Mouse (Mus musculus) mesoderm, embryonic 11.5 days (tissue): Measurements from ENCODE around the gene Gm10031.

Experiments used
- DNase-seq: peaks from one replicate; pipeline ENCODE4 v3.0.0-alpha.2; 2012; ENCODE audit warnings: low read depth, low spot score

The Gm10031 gene

DNA sequence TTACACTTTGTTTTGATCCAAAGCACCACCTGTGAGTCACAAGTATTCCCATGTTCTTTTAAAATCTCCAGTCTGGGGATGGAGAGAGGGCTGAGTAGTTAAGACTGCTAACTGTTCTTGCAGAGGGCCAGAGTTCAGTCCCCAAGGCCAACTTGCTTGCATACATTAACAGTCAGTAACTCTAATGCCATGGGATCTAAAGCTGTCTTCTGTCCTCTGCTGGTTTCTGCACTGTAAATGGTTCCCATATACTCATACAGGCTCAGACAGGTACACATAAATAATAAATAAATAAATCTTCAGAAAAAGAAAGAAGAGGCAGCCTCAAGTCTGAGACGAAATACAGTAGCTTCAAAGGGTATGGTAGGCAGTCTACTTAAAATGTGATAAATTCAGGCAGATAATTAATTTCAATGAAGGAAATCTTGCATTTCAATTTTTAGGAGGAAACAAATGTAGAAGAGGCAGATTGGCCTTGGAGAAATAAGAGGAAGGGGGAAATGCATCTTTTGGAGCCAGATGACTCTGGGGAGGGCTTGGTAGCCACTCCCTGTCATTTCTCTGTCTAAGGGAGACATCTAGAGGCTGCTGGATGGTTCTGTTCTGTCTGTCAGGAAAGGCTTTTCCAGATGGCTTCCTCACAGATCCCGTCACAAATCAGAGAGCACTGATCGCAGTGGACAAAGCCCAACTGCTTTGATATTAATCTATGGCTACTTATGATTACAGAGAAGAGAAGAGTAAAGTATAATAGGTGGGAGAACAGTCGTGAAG is 16.2 kb downstream of the Gm10031 start:
- no peak for DNase-seq

DNA sequence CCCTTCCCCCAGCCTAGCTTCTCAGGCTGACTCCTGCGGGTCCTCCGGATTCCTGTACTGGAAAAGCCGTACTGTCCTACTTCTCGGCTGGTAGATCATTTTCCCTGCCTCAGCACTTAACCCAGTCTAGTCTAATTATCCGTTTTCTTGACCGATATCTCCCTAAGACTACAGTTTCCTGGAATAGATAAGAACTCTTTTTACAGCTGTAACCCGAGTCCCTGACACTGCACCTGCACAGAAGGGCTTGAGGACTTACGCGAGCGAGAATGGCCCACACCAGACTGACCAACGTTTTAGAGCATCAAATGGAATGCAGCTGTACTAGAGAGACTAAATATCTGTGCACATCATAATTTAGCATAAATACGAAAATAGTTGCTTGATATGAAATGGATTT is 20.2 kb downstream of the Gm10031 start:
- DNase-seq, result no peak

DNA sequence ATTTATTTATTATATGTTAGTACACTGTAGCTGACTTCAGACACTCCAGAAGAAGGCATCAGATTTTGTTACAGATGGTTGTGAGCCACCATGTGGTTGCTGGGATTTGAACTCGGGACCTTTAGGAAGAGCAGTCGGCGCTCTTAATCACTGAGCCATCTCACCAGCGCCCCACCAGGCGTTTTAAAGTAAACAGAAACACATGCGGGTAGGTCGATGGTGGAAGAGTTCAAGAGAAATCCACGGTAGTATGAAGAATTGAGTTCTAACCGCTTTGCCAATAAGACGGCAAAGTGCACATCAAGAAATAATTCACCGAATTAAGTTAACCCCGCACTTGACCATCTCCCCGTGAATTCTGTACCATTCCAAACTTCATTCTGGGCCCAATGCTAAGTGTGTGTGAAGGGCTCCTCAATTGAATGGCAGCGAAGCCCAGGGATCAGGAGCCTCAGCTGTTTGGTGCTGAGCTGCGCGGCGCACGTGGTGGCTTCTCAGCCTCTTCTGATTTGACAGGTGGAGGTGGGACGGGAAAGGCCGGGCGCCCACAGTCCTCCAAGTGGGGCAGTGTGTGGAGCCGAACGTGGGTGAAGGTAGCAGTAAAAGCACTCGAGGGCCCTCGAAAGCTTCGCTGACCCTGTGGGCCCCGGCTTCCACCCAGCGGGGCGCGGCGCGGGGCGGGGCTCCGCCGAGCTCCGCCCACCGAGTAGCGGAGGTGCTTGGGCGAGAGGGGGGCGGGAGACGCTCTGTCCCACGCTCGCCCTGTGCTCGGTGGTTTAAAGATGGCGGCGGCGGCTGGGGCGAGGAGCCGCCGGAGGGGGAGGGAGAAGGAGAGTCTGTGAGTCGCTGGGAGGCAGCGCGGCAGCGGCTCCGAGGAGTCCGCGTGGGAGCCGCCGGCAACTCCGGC is 34.5 kb downstream of the Gm10031 start, which contains the start of gene Abl2:
Abl2 (plus strand) TSS at position 763 of the 907 bp plus-strand sequence.
- DNase-seq, result peak; percentile 90

DNA sequence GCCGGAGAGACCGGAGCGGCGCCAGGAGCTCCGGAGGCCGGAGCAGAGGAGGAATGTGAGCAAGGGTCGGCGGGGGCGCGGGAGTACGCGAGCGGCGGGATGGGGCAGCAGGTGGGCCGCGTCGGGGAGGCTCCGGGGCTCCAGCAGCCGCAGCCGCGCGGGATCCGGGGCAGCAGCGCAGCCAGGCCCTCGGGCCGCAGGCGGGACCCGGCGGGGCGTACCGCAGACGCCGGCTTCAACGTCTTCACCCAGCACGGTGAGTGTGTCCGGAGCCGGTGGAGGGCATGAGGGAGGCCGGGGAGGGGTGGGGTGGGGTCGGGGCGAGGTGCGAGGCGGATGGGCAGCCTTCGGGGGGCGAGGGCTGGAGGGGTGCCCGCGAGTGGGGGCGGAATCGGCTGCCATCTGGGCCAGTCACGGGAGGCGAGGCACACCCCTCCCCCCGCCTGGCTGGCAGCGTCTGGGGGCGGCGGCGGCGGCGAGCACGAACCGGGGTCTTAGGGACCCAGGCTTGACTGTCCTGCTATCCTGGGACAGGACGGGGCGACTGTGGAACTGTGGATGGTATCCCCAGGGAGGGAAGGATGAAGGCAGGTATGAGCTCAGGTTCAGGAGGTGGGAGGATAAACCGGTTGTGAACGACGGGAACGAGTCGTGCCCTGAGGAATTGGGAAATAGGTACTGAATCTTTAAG is 35.3 kb downstream of the Gm10031 start:
- DNase-seq, result peak; percentile 43

DNA sequence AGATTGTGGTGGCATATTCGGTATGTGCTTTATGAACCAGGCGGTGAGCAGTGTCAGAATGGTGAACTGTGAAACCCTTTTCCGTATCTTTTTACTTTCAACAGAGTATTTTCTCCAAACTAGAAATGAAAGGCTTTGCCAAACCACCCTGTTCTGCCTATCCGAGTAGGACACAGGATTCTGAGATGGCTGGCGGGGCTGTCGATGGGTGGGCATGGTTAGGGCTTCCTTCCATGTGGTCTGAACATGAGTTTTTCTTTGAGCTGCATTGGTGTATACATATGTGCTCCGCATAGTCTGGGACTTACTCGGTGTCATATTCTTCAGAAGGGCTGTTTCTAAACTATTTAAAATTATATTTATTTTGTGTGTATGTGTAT is 35.8 kb downstream of the Gm10031 start:
- DNase-seq, result no peak

DNA sequence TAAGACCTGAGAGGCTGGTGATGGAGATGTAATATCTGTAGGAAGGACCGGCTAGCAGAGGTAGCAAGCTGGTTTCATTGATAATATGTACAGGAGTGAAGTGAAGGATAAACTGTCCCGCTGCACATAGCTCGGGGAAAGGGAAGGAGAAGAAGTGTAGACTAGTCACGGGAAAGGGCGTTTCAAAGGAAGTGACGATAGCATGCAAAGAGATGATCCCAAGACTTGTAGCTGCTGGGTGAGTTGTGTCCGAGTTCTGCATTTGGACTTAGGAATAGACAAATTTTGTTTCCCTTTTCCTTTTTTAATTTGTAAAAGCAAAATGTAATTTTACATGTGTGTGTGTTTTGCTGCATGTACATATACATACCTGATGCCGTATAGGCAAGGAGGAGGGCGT is 36.7 kb downstream of the Gm10031 start:
- DNase-seq, result no peak

DNA sequence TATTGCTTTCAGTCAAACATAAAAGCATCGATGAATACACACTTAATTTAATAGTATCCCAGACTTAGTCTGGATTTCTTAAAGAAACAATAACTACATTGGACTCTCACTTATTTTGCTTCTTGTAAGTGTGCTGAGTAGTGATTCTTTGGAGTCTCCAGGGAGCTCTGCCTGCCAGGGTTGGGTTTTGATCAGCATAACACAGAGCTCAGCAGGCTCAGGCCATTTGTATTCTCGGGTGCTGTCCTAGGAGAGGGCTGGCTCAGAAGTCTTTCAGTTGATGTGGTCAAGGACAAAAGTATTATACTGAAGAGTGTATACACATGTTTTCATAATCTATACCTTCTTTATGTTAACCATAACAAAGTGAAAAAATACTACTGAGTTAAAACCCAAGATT is 41.5 kb downstream of the Gm10031 start:
- no peak for DNase-seq

DNA sequence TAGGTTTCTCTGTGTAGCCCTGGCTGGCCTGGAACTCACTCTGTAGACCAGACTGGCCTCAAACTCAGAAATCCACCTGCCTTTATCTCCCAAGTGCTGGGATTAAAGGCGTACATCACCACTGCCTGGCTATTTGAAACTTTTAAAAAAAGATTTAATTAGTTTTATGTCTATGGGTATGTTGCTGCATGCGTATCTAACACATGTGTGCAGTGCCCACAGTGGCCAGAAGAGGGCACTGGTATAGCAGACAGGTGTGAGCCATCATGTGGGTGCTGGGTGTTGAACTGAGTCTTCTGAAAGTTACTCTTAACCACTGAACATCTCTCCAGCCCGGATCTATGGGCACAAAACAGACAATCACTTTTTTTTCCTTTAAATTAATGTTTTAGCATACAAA is 42.3 kb downstream of the Gm10031 start:
- peak; percentile 20 for DNase-seq

DNA sequence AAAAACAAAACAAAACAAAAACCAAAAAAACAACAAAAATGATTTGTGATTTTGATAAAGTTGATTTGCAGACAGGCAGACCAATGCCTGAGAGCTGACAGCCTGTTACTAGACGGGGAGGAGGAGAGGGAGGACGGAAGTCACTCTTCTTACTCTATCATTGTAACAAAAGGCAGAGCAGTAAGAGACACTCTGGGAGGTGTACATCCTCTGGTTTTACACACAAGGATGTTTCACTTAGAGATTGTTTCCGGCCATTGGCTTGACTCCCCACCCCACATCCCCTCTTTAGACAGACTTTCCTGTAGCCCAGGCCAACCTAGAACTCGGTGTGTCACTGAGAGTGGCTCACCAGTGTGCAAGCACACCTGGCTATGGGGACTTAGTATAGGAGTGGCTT is 45.8 kb downstream of the Gm10031 start:
- DNase-seq, result no peak

DNA sequence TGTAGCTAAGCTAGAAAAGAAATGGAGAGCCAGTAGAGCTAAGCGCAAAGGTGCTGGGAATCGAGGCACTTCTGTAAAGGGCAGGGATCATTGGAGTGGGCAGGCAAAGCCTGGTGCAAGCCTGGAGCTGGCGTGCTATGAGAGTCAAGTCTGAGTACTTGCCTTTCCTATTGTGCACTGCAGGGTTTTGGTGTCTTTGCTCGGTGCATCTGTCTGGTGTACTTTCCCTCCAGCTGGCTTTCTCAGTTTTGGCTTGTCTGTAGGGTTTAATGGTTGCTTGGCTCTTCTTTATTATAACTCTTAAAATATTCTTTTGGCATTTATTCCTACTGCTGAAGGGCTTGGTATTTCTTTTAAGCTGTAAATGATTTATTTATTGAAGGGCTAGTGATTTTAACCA is 49.1 kb downstream of the Gm10031 start:
- no peak for DNase-seq
